Mouse (Mus musculus) c-Kit-positive CD71-positive TER-119-positive erythroid progenitor cells, embryonic 14.5 days (primary cell): ENCODE measurements around the gene Emsy.

ENCODE experiments used
- DNase-seq: peaks from one replicate; pipeline ENCODE4 v3.0.0-alpha.2; 2013; ENCODE audit warnings: low spot score

The Emsy gene

GRCm38 (mm10) chr7:98656531-98657221 is at the start of gene Emsy:
Gene Emsy (minus strand): TSS chr7:98656783.
- peak; percentile 93 for DNase-seq

GRCm38 (mm10) chr7:98704276-98704675 is 47.7 kb upstream of the Emsy start:
- DNase-seq = no peak

- DNase-seq = peak; percentile 45
These were observed 46.8 kb upstream of the Emsy start for GRCm38 (mm10) chr7:98703365-98703881.

- DNase-seq = peak; percentile 97
These were observed 46.0 kb upstream of the Emsy start, which contains the start of gene Thap12 for GRCm38 (mm10) chr7:98702283-98703240. Gene Thap12 (plus strand): TSS chr7:98703103.

GRCm38 (mm10) chr7:98701771-98702170 is 45.2 kb upstream of the Emsy start:
- DNase-seq = peak; percentile 39

GRCm38 (mm10) chr7:98698590-98698989 is 42.0 kb upstream of the Emsy start:
- DNase-seq = no peak

GRCm38 (mm10) chr7:98698041-98698440 is 41.5 kb upstream of the Emsy start:
- no peak for DNase-seq

- no peak for DNase-seq
These were observed 40.9 kb upstream of the Emsy start for GRCm38 (mm10) chr7:98697496-98697895.

- no peak for DNase-seq
These were observed 37.5 kb upstream of the Emsy start for GRCm38 (mm10) chr7:98694046-98694445.

GRCm38 (mm10) chr7:98692761-98693546 is 36.4 kb upstream of the Emsy start:
- no peak for DNase-seq

GRCm38 (mm10) chr7:98690831-98691230 is 34.2 kb upstream of the Emsy start:
- DNase-seq = no peak

GRCm38 (mm10) chr7:98690126-98690525 is 33.5 kb upstream of the Emsy start:
- DNase-seq = no peak

- no peak for DNase-seq
These were observed 29.3 kb upstream of the Emsy start for GRCm38 (mm10) chr7:98685895-98686294.

- DNase-seq = no peak
These were observed 26.2 kb upstream of the Emsy start for GRCm38 (mm10) chr7:98682821-98683220.

- no peak for DNase-seq
These were observed 24.1 kb upstream of the Emsy start for GRCm38 (mm10) chr7:98680691-98681090.

- no peak for DNase-seq
These were observed 21.9 kb upstream of the Emsy start for GRCm38 (mm10) chr7:98678441-98678840.

GRCm38 (mm10) chr7:98677511-98677910 is 20.9 kb upstream of the Emsy start:
- no peak for DNase-seq

- DNase-seq = no peak
These were observed 17.8 kb upstream of the Emsy start for GRCm38 (mm10) chr7:98674344-98674743.

GRCm38 (mm10) chr7:98672241-98672955 is 15.8 kb upstream of the Emsy start:
- no peak for DNase-seq

- no peak for DNase-seq
These were observed 14.8 kb upstream of the Emsy start for GRCm38 (mm10) chr7:98671416-98671815.

GRCm38 (mm10) chr7:98670831-98671230 is 14.2 kb upstream of the Emsy start:
- no peak for DNase-seq
